Comparison of ENCODE assay signal across 13 mouse cellular contexts in genomic region chr6:115004636-115005035, GRCm38 (mm10). TPM values are rescaled to one million over a fixed set of nuclear protein-coding genes. Genes with fewer than 3 reads are reported as not detected.
DNase-seq lines count a peak whose midpoint lies in the region; ATAC-seq lines count a peak whose summit lies in the region.
"Had no signal": no experiment of that assay in that cellular context is flagged by ENCODE, and none has a peak within 500 bp of the region (broad histone marks: within the 10 kb centered on the region; RNA-seq: fewer than 3 reads in every experiment).

No protein-coding gene starts in this region.

- H3K4me2 ChIP-seq in neural tube, embryonic 15.5 days, result no peak overlapping the region
- H3K4me2 ChIP-seq: embryonic facial prominence, embryonic 13.5 days; limb, embryonic 13.5 days had no signal

- DNase-seq in right cerebral cortex, adult 18-20 months, result peak; percentile 88
- DNase-seq in right cerebral cortex, postnatal 4 days, result no peak
- DNase-seq in frontal cortex, postnatal 36 days (ENCODE audit: low spot score in 2 of 2), result peak; percentile 58 to 81
- peak; percentile 23 to 89 for DNase-seq in left cerebral cortex, adult 8-10 months (ENCODE audit: low spot score in 2 of 2)
- no peak for DNase-seq in lung, postnatal 14 days
- no peak for DNase-seq in embryonic facial prominence, embryonic 10.5 days (ENCODE audit: low spot score)
- no peak for DNase-seq in testis, postnatal 14 days (ENCODE audit: low spot score)
- DNase-seq: adrenal gland, adult 2 months had no signal

- no peak overlapping the region for H3K9ac ChIP-seq in neural tube, embryonic 15.5 days (replicated peaks)
- H3K9ac ChIP-seq: embryonic facial prominence, embryonic 13.5 days; limb, embryonic 13.5 days had no signal

- whole genome bisulfite sequencing in neural tube, embryonic 15.5 days, result 81% methylated on average over 8 of the region's 8 CpGs
- WGBS in embryonic facial prominence, embryonic 10.5 days, result 84% methylated on average over 8 of the region's 8 CpGs

- H3K36me3 ChIP-seq in neural tube, embryonic 15.5 days, result peaks cover 14% of the 10 kb centered on the region; the same call in 1 of the 2 replicates
- H3K36me3 ChIP-seq in embryonic facial prominence, embryonic 10.5 days (replicated peaks), result peaks cover 53% of the 10 kb centered on the region

- H3K4me3 ChIP-seq in neural tube, embryonic 15.5 days (replicated peaks), result no peak overlapping the region
- H3K4me3 ChIP-seq in embryonic facial prominence, embryonic 10.5 days, result no peak overlapping the region
- H3K4me3 ChIP-seq: embryonic facial prominence, embryonic 13.5 days; limb, embryonic 13.5 days had no signal

- ATAC-seq in neural tube, embryonic 15.5 days (ENCODE audit: low FRiP score), result no peak
- ATAC-seq: intestine, postnatal 0 days; lung, postnatal 0 days had no signal

- no peak overlapping the region for H3K27ac ChIP-seq in neural tube, embryonic 15.5 days (replicated peaks)
- no peak overlapping the region for H3K27ac ChIP-seq in embryonic facial prominence, embryonic 10.5 days (replicated peaks)
- H3K27ac ChIP-seq: embryonic facial prominence, embryonic 13.5 days; limb, embryonic 13.5 days had no signal

- no peaks in the 10 kb centered on the region for H3K27me3 ChIP-seq in neural tube, embryonic 15.5 days (replicated peaks)
- no peaks in the 10 kb centered on the region for H3K27me3 ChIP-seq in embryonic facial prominence, embryonic 10.5 days (replicated peaks; ENCODE audit: low read depth, poor library complexity, severe bottlenecking)
- H3K27me3 ChIP-seq: embryonic facial prominence, embryonic 13.5 days; limb, embryonic 13.5 days had no signal

- no peaks in the 10 kb centered on the region for H3K9me3 ChIP-seq in neural tube, embryonic 15.5 days (replicated peaks)
- no peaks in the 10 kb centered on the region for H3K9me3 ChIP-seq in embryonic facial prominence, embryonic 10.5 days
- H3K9me3 ChIP-seq: embryonic facial prominence, embryonic 13.5 days; limb, embryonic 13.5 days had no signal

- H3K4me1 ChIP-seq in neural tube, embryonic 15.5 days, result no peaks in the 10 kb centered on the region
- peaks cover 15% of the 10 kb centered on the region for H3K4me1 ChIP-seq in embryonic facial prominence, embryonic 10.5 days

RNA-seq across cellular contexts. Expression of gene Tamm41, which starts 33.0 kb away (rescaled TPM):
- total RNA-seq in left cerebral cortex, adult 8-10 months (2022), result 10 to 100 TPM; 20.3 to 25.4 (median 20.8) TPM
- polyA plus RNA-seq in neural tube, embryonic 15.5 days (2015; fragmentation: Nextera tagmentation; extraction: Ambion mirVana), result 47.9 and 53.1 TPM in 2 replicates
- 96.8 and 99.5 TPM in 2 replicates for polyA plus RNA-seq in embryonic facial prominence, embryonic 10.5 days (2016; fragmentation: Nextera tagmentation; extraction: Ambion mirVana)

RNA-seq across cellular contexts. Expression of gene Vgll4, which starts 34.8 kb away (rescaled TPM):
- total RNA-seq in left cerebral cortex, adult 8-10 months (2022), result 10 to 100 TPM; 59.0 to 76.6 (median 62.4) TPM
- polyA plus RNA-seq in neural tube, embryonic 15.5 days (2015; fragmentation: Nextera tagmentation; extraction: Ambion mirVana), result 51.4 and 64.5 TPM in 2 replicates
- polyA plus RNA-seq in embryonic facial prominence, embryonic 10.5 days (2016; fragmentation: Nextera tagmentation; extraction: Ambion mirVana), result 98.8 and 111 TPM in 2 replicates

Comparison
In these comparisons a context has a peak if more than half of its experiments do, and no peak if none do; other contexts are left out.
1. DNase-seq: peak in right cerebral cortex, adult 18-20 months (single experiment), frontal cortex, postnatal 36 days (2 of 2) and left cerebral cortex, adult 8-10 months (2 of 2); none in right cerebral cortex, postnatal 4 days (single experiment), lung, postnatal 14 days (single experiment), embryonic facial prominence, embryonic 10.5 days (single experiment) and testis, postnatal 14 days (single experiment).